Mouse (Mus musculus) midbrain, embryonic 15.5 days (tissue): ENCODE results near the gene Prkag1. TPM values are rescaled to one million over a fixed set of nuclear protein-coding genes. Genes with fewer than 3 reads are reported as not detected.
A peak's percentile ranks its signal among the peaks of the same experiment; 100 is the strongest.

Source experiments
- ATAC-seq: fragments of 200-750 bp; cut with Nextera tagmentation; replicated peaks from 2 replicates; pipeline ENCODE4 v1.8.0; 2017; ENCODE audit warnings: moderate TSS enrichment
- H3K27ac ChIP-seq: fragments of 300-500 bp; sonication (generic); 2 replicates; pipeline ENCODE4 v1.5.1; 2015; ENCODE audit warnings: mild to moderate bottlenecking, inconsistent platforms
- H3K27me3 ChIP-seq: fragments of 300-500 bp; sonication (generic); replicated peaks from 2 replicates; pipeline ENCODE4 v1.6.1; 2015; ENCODE audit warnings: inconsistent platforms
- H3K36me3 ChIP-seq: fragments of 300-500 bp; sonication (generic); replicated peaks from 2 replicates; pipeline ENCODE4 v1.6.1; 2015; ENCODE audit warnings: inconsistent platforms
- H3K4me1 ChIP-seq: fragments of 300-500 bp; sonication (generic); 2 replicates; pipeline ENCODE4 v1.6.1; 2015; ENCODE audit warnings: inconsistent platforms
- H3K4me2 ChIP-seq: fragments of 300-500 bp; sonication (generic); 2 replicates; pipeline ENCODE4 v1.6.1; 2015; ENCODE audit warnings: inconsistent platforms, mild to moderate bottlenecking, moderate library complexity
- H3K4me3 ChIP-seq: fragments of 300-500 bp; sonication (generic); 2 replicates; pipeline ENCODE4 v1.5.1; 2015; ENCODE audit warnings: mild to moderate bottlenecking, inconsistent platforms
- H3K9ac ChIP-seq: fragments of 300-500 bp; sonication (generic); 2 replicates; pipeline ENCODE4 v1.6.1; 2015; ENCODE audit warnings: mild to moderate bottlenecking, inconsistent platforms
- H3K9me3 ChIP-seq: fragments of 300-500 bp; sonication (generic); 2 replicates; pipeline ENCODE4 v1.6.1; 2016; ENCODE audit warnings: inconsistent platforms
- WGBS: fragments of 180-500 bp; shearing (Covaris S2); methylation state at CpG from one replicate; pipeline ENCODE4 v1.1.7; 2015; ENCODE audit warnings: mixed read lengths; 5-methylcytosine and 5-hydroxymethylcytosine counted together
- polyA plus RNA-seq: library from polyadenylated mRNA; unstranded; fragments of >200 nt; fragmentation: Nextera tagmentation; extraction: Ambion mirVana; gene quantifications from 2 replicates; pipeline ENCODE4 v1.2.1, GENCODE M21; 2015

Gene Prkag1
- polyA plus RNA-seq, 1 experiment from 2014 or later = 72.7 TPM

DNA sequence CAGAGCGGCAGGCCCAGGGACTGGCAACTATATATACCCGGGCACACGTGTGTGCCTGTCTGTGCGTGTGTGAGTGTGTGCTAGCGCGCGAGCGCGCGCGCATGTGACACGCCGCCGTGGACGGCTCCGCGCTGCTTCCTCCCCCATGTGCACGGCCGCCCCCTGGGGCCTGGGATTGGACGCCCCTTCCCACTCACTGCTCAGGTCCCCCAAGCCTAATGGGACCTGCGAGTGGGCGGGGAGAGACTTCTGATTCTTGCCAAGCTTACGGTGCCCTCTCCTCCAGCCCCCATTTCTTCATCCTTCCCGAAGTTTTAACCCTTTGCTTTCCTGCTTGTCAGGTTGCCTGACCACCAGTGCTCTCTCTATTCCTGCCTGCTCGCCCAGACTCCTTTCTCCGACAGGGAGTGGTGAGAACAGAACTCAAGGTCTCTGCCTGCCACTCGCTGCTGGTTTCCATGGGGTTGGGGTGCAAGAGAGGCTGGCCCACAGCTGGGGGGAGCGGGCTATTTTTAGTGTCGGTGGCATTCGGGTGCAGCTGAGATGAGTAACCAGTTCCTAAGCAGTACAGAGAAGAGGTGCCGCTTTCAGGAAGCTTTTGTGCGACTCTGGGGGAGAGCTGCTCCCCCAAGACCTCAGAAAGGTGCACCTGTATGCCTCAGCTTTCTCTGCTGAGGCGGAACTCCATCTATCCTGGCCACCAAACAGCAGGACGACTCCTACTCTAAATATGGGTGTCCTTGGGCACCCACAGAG lies 23.2 kb downstream of the Prkag1 start:
- H3K9me3 ChIP-seq = no peaks in the 10 kb centered on the region
- peak overlapping the region; percentile 48 for H3K4me3 ChIP-seq
- H3K36me3 ChIP-seq = peaks cover 6% of the 10 kb centered on the region; the same call in 1 of the 2 replicates
- H3K9ac ChIP-seq = peak overlapping the region; percentile 39
- peak; percentile 40; the same call in 1 of the 2 replicates for ATAC-seq
- H3K27me3 ChIP-seq = peaks cover 72% of the 10 kb centered on the region
- H3K27ac ChIP-seq = 0 out of 2 replicates have a peak overlapping the region, but pooled peaks have one; percentile 11
- H3K4me2 ChIP-seq = peak overlapping the region; percentile 79
- peaks cover 54% of the 10 kb centered on the region for H3K4me1 ChIP-seq
- under 1% methylated on average over 33 of the region's 34 CpGs for WGBS

DNA sequence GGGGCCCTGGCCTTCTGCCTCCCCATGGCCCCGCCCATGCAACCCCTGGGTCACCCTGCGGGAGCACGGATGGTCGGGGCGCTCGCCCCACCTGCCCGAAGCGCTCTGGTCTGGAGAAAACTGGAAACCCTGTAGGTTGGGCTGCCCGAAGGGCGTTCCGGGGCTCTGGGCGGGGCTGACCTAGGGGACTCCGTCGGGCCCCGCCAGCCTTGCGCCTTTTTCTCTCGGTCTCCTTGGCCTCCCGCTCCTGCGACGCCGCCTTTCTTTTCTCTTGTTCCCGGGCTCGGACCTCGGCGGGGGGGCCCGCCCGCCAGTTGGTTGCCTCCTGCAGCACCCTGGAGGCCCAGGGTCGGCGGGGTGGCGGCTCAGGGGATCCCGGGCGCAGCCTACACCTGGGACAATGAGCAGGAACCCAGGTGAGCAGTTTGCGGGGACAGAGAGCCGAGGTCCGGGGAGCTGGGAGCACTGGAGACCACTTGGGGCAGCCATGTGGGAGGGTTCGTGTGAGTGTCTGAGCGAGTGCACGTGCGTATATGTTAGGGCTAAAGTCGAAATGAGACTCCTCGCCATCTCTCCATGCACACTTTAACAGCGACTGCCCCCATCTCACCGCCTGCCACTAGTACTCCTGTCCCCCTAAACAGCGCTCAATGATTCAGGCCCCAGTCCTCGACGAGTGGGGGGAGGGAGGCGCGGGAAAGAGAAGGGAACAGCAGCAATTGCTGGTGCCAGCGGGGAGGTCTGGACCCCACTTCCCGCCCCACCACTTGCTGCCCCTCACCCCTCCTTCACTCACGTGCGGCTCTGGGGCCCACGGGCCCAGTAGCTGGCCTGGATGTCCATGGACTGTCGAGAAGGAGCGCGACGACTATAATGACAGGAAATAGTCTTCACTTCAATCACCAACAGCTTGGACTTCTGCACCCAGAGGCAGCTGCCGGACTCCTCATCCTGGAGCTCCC lies 24.2 kb downstream of the Prkag1 start:
- WGBS = under 1% methylated on average over 58 of the region's 58 CpGs
- Histone ChIP-seq H3K27me3 (peaks cover 82% of the 10 kb centered on the region), H3K4me1 (peaks cover 54% of the 10 kb centered on the region), H3K36me3 (no peaks in the 10 kb centered on the region), H3K4me3 (peak overlapping the region; percentile 48), H3K4me2 (peak overlapping the region; percentile 79), H3K27ac (no peak overlapping the region), H3K9ac (no peak overlapping the region), H3K9me3 (no peaks in the 10 kb centered on the region)
- ATAC-seq = no peak

DNA sequence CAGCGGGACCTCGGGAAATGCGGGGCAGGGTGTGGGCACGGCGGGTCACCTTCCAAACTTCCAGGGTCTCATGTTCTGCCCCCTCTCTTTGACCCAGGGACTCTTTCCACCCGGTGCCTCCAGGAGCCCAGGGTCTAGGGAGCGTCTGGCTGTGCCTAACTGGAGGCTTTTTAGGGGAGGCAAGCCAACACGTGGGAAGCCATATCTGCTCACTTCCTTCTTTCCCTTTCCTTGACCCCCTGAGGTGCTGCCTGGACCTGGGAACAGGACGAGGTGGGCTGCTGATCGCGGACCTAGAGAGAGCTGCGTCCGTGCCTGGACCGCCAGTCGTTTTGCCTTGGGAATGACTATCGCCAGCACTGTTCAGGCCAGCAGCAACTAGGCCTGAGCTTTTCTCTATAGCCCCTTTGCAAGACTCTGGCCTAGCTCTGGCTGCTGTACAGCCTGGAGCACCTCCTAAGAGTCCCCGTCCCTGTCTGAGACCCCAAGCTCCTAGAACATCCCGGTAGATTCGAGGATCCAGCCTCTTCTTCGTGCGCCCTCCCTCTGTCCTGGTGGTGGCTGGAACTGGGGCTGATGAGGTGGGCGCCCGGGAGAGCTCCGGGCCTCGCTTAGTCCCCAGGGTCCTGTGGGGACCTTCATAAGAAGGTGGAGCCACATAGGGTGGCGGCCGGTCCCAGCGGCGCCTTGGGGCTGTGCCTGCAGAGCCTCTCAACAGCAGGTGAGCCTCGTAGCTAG lies 25.1 kb downstream of the Prkag1 start:
- WGBS = 4% methylated on average over 30 of the region's 30 CpGs
- ATAC-seq = no peak
- H3K9me3 ChIP-seq = no peaks in the 10 kb centered on the region
- H3K4me1 ChIP-seq = peaks cover 54% of the 10 kb centered on the region
- peak overlapping the region; percentile 48 for H3K4me3 ChIP-seq
- no peaks in the 10 kb centered on the region for H3K36me3 ChIP-seq
- H3K27me3 ChIP-seq = peaks cover 90% of the 10 kb centered on the region
- no peak overlapping the region for H3K9ac ChIP-seq
- peak overlapping the region; percentile 88 for H3K4me2 ChIP-seq
- H3K27ac ChIP-seq = no peak overlapping the region

DNA sequence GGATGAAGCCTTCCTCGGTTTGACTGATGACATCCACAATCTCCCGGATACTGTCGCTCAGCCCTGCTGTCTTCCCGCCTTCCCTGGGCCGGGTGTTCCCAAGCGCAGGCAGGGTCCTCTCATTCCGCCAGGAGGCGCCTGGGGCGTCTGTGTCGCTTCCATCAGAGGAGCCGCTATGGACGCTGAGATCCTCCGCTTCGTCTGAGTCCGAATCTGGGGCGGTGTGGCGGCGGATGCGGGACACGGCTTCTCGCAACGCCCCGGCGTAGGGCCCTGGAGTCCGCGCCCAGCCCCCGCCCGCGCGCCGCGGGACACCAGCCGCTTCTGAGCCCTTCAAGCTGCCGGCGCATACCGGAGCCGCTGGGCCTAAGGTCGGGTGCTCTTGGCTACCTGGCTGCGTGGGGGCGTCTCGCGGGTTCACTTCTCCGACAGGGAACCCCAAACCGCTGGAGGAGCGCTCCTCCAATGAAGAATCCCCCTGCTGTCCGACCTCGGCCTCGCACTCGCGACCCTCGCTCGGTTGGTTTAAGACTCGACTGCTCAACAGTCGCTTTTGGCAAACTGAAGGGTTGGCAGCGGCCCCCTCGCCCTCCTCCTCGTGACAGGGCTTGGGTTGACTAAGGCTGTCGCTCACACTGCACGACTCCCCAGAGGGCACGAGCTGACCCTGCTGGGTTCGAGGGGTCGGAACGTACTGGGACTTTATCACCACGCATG lies 25.8 kb downstream of the Prkag1 start:
- Histone ChIP-seq H3K27me3 (peaks cover 95% of the 10 kb centered on the region), H3K4me3 (peak overlapping the region; percentile 48), H3K36me3 (no peaks in the 10 kb centered on the region), H3K27ac (no peak overlapping the region), H3K4me2 (peak overlapping the region; percentile 88), H3K9ac (peak overlapping the region; percentile 51), H3K4me1 (peaks cover 54% of the 10 kb centered on the region), H3K9me3 (no peaks in the 10 kb centered on the region)
- peak; percentile 46; the same call in 1 of the 2 replicates for ATAC-seq
- WGBS = under 1% methylated on average over 64 of the region's 64 CpGs

DNA sequence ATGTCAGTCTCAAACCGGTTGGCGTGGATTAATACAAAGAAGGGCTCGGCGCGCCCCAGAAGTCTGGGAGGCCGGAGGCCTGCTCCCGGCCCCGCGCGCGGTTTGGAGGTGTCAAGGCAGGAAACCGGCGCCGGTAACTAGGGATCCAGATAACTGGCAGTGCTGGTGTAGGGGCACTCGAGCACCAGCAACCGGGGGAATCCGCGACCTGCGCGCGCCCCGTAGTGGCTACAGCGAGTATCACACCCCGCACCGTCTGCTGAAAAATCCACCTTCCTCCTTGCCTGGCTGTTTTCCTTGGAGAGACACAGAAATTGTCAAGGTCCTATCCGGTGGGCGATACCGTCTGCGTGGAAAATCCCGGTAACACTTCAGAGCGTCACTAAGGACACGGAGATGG lies 27.3 kb downstream of the Prkag1 start:
- peak overlapping the region; percentile 24 for H3K4me3 ChIP-seq
- peaks cover 53% of the 10 kb centered on the region for H3K4me1 ChIP-seq
- ATAC-seq = no peak

DNA sequence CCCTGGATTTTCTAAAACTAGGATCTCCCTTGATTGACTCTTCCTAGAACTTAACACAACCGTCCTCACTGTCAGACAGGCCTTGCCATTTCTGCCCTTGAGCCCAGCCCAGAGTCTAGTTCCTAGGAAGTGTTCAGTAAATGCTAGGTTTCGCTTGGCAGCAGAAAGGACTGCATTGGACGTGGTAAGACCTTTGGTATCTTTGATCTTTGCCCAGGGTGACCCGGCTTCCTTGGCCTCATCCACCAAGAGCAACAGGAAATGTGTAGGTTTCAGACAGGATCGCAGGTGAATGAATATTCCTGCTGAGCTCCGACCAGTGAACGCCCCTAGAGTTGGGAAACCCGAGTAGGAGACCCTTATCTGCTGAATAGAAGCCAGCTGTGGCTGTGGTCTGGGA lies 28.4 kb downstream of the Prkag1 start:
- no peaks in the 10 kb centered on the region for H3K36me3 ChIP-seq
- no peak overlapping the region for H3K4me3 ChIP-seq
- no peak overlapping the region for H3K27ac ChIP-seq
- ATAC-seq = no peak
- H3K9me3 ChIP-seq = no peaks in the 10 kb centered on the region
- no peak overlapping the region for H3K9ac ChIP-seq
- peaks cover 48% of the 10 kb centered on the region for H3K4me1 ChIP-seq
- 9% methylated on average over 8 of the region's 8 CpGs for WGBS
- peaks cover 96% of the 10 kb centered on the region for H3K27me3 ChIP-seq
- no peak overlapping the region for H3K4me2 ChIP-seq

More for the DNA sequence above, 27.3 kb downstream of the Prkag1 start:
- under 1% methylated on average over 32 of the region's 32 CpGs for WGBS
- 0 out of 2 replicates have a peak overlapping the region, but pooled peaks have one; percentile 27 for H3K9ac ChIP-seq
- no peaks in the 10 kb centered on the region for H3K9me3 ChIP-seq
- peaks cover 97% of the 10 kb centered on the region for H3K27me3 ChIP-seq
- H3K36me3 ChIP-seq = no peaks in the 10 kb centered on the region
- H3K27ac ChIP-seq = no peak overlapping the region
- peak overlapping the region; percentile 44 for H3K4me2 ChIP-seq

DNA sequence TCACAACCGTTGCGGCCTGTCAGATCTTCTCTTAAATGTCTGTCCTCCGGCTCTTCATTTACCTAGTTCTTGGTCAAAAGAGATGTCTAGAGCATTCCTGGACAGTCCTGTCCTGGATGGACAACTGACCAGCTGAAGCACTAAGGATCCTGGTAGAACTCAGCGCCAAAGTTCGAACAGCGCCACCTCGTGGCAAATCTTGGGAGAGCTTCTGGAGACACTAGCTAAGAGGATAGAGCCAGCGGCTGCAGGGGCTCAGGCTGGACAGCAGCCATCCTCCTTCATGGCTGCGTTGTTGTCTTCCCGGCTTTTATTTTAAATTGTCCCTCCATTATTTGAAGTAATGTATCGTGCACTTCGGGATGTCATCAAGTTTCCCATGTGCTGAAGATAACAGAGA lies 31.9 kb downstream of the Prkag1 start:
- no peaks in the 10 kb centered on the region for H3K36me3 ChIP-seq
- H3K9ac ChIP-seq = no peak overlapping the region
- no peak for ATAC-seq
- no peaks in the 10 kb centered on the region for H3K9me3 ChIP-seq
- no peak overlapping the region for H3K4me2 ChIP-seq
- WGBS = 6% methylated on average over 12 of the region's 12 CpGs
- H3K4me1 ChIP-seq = peaks cover 28% of the 10 kb centered on the region
- H3K4me3 ChIP-seq = no peak overlapping the region
- H3K27me3 ChIP-seq = peaks cover 92% of the 10 kb centered on the region
- H3K27ac ChIP-seq = no peak overlapping the region

DNA sequence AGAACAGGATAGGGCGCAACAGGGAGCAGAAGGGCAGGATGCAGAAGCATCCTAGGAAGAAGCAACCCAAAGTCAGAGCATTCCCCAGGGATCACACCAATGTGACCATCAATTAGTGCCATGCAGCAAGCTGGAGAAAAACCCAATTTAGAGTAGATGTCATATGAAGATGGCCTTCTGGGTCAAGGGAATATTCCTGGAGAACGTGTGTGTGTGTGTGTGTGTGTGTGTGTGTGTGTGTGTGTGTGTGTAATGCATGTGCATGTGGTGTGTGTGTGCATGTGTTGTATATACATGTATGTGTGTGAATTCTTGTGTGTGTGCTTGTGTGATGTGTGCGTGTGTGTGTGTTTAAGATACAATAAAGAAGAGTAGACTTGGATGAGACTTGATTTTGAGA lies 32.4 kb downstream of the Prkag1 start:
- Histone ChIP-seq H3K9me3 (no peaks in the 10 kb centered on the region), H3K4me1 (peaks cover 24% of the 10 kb centered on the region), H3K27ac (no peak overlapping the region), H3K4me3 (no peak overlapping the region), H3K27me3 (peaks cover 93% of the 10 kb centered on the region), H3K36me3 (no peaks in the 10 kb centered on the region), H3K4me2 (no peak overlapping the region), H3K9ac (no peak overlapping the region)
- 40% methylated on average over 3 of the region's 3 CpGs for WGBS
- ATAC-seq = no peak

DNA sequence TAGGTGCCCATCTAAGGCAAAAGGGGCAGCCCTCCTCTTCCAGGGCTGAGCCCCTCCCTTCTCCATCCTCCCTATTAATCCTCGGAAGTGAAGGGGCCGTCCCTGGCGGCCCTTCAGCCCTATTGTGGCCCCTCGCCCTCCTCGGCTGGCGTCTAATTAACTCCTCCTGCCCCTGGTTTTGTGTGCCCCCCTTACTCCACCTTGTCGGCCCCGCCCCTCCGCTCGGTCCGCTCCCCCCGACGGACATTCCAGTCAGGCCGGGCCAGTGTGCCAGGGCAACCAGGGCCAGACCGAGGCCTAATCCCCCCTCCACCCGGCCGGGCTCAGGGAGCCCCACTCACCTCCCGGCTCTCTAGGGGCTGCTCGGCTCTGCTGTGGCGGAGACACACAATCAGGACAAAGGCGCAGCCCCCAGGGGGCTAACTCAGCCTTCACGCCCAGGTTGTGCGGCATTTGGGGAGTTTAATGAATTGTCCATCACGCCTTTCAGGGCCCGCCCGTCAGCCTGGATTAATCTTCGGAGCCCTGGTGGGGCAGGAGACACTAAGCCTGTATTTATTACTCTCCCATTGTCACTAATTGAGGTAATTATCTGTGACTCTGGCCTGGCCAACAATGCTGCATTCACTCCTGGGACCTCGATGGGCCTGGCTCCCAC lies 33.4 kb downstream of the Prkag1 start:
- peak; percentile 88 for ATAC-seq
- Histone ChIP-seq H3K4me1 (peaks cover 27% of the 10 kb centered on the region; the same call in 1 of the 2 replicates), H3K4me3 (no peak overlapping the region), H3K27me3 (peaks cover 93% of the 10 kb centered on the region), H3K4me2 (peak overlapping the region; percentile 12; the same call in 1 of the 2 replicates), H3K9ac (no peak overlapping the region), H3K27ac (no peak overlapping the region), H3K36me3 (no peaks in the 10 kb centered on the region), H3K9me3 (no peaks in the 10 kb centered on the region)
- 3% methylated on average over 28 of the region's 28 CpGs for WGBS

DNA sequence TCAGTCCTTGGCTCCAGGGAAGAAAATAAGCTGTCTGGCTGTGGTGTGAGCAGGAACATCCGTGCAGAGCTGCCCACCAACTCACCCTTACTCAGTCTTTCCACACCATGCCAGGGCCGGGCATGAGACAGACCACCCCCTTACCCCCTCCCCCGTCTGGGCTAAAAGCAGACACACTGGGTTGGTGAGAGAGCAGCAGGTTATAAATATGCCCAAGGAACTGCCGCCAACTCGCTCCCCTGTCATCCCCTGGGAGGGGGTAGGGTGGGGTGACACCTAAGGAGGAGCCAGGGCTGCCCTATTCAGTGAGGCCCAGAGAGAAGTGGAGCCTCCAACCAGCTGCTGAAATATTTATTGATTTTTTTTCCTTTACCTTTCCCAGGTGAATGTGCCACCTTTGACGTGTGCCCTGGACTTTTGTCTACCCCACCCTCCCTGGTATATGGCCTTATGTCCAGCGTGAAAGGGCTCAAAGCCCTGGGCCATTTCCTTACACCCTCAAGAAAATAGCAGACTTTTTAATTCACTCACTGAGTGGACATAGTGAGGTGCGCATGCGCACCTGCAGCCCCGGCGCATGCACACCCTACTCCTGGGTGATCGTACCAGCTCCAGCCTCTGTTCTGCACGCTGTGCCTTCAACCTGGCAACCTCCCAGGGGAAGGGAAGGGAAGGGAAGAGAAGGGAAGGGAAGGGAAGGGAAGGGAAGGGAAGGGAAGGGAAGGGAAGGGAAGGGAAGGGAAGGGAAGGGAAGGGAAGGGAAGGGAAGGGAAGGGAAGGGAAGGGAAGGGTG lies 34.3 kb downstream of the Prkag1 start:
- no peak overlapping the region for H3K4me3 ChIP-seq
- no peak overlapping the region for H3K27ac ChIP-seq
- H3K27me3 ChIP-seq = peaks cover 93% of the 10 kb centered on the region
- no peaks in the 10 kb centered on the region for H3K36me3 ChIP-seq
- no peaks in the 10 kb centered on the region for H3K9me3 ChIP-seq
- peak; percentile 48; the same call in 1 of the 2 replicates for ATAC-seq
- no peak overlapping the region for H3K9ac ChIP-seq
- peaks cover 35% of the 10 kb centered on the region; the same call in 1 of the 2 replicates for H3K4me1 ChIP-seq
- 2% methylated on average over 13 of the region's 13 CpGs for WGBS
- H3K4me2 ChIP-seq = no peak overlapping the region
